Mouse (Mus musculus): ENCODE data around the gene Fam166b.

Fam166b gene

DNA sequence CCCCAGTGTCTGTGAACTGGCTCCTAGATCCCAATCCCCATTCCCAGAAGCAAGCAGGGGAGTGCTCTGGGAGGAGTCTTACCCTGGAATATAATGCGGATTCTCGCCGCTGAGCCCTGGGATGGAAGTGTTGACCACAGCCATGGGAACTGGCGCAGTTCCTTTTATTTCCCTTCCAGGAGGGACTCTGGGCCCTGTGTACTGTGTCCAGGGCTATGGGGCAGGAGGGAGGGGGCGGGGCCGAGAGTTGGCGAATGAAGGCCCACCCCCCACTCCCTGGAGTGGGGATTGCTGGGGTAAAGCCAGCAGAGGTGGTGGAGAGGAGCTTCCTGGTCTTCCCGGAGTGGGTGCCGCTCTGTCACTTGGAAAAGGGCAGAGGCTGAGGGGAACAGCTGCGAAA, at the start of gene Fam166b:
Fam166b (minus strand) TSS at position 189 of the 400 bp plus-strand sequence.
- DNase-seq (ENCODE audit: low spot score in 2 of 2): no peak

DNA sequence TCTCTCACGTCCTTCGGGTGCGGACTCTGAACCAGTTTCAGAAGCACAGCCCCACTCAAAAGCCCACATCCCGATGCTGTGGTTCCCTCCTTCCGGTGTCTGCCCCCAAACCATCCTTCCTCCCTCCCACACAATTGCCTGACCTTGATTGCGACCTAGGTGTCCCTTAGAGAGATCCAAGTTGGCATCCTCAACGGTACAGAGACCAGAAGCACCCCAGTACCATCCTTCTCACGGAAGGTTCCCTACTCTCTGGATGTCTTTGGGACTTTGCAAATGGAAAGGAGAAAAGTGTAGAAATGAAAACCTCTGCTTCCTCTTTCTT, 49.6 kb upstream of the Fam166b start:
- no peak for DNase-seq (ENCODE audit: low spot score in 2 of 2)

DNA sequence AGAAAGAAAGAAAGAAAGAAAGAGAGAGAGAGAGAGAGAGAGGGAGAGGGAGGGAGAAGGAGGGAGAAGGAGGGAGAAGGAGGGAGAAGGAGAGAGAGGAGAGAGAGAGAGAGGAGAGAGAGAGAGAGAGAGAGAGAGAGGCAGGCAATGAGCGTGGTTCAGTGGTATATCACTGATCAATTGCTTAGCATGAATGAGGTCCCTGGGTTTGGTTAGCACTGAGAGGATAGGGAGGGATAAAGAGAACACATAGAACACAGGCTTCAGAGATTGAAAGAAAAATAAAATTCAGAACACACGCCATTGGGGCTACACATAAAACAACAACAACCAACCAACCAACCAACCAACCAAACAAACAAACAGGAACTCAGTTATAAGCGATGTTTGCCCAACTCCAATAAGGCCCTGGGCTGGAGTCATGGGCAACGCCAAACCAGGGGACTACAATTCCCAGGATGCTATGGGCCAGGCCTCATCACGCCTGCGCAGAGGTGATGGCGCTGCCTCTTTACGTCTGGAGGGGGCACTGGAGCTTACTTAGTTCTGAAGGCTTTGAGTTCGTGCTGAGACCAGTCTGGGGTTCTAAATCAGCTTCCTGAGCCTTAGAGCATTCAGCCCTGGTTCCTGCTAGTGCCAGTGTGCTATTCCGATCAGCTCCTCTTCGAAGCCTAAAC, 49.1 kb upstream of the Fam166b start:
- peak; percentile 74 to 90 for DNase-seq (ENCODE audit: low spot score in 2 of 2)

DNA sequence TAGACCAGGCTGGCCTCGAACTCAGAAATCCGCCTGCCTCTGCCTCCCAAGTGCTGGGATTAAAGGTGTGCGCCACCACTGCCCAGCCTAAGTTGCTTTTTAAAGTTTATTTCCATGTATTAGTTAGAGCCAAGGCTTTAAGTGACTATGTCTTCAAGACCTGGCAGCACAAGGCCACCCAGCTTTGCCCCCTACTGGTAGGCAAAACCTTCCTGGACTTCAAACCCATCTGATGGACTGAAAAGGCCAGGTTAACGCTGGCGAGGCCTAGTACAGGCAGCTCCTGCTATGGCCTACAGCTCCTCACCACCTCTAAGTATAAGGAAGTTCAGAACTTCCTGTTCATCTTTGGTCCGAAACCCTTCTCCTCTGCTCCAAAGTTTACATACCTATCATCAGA, 47.7 kb upstream of the Fam166b start:
- DNase-seq (ENCODE audit: low spot score in 2 of 2): peak in 1 of 2 experiments; percentile 57

DNA sequence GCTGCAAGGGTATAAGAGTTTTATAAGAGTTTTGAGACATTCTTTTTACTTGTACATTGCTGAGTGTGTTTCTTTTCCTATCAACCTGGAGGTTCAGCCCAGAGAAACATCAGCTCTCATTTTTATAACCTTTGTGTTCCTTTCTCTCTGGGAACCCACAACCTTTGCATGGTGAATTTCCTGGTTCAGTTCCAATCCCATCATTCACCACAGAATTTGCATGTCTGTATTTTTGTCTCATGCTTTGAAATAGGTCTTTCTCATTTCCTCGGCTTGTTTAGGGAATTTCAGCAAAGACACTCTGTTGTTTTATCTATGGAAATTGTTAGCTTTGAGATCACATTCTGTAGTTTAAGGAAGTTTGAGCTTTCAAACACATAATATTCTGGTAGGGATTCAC, 44.7 kb upstream of the Fam166b start:
- DNase-seq (ENCODE audit: low spot score in 2 of 2): no peak

DNA sequence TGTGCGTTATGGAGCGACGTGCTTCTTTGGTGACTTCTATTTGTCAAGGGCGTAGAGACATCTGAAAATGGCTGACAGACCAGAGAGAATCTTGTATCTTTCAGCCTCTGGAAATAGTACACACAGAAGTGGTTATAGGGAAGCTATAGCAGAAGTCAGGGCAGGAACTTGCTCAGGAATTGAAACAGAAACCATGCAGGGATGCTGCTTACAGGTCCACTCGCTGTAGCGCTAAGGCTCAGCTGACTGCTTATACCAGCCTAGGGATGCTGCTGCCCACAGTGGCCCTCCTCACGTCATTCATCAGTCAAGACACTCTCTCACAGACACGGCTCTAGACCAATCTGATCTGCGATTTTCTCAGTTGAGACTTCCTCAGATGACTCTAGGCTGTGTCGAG, 41.4 kb upstream of the Fam166b start:
- DNase-seq (ENCODE audit: low spot score in 2 of 2): no peak

DNA sequence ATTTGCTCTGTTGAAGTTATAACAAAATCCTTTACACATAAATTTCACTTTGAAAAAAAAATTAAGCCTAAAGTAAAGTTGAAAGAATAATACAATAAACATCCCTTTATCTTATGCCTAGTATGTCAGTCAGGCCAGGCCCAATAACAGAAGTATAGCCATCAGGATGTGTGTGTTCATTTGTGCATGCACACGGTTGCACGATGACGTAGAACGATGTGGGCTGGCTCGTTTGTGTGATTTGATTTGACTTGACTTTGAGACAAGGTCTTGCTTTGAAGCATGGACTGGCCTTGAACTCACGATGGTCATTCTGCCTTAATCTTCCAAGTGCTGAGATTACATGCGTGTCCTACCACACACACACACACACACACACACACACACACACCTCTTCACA, 37.9 kb upstream of the Fam166b start:
- no peak for DNase-seq (ENCODE audit: low spot score in 2 of 2)

DNA sequence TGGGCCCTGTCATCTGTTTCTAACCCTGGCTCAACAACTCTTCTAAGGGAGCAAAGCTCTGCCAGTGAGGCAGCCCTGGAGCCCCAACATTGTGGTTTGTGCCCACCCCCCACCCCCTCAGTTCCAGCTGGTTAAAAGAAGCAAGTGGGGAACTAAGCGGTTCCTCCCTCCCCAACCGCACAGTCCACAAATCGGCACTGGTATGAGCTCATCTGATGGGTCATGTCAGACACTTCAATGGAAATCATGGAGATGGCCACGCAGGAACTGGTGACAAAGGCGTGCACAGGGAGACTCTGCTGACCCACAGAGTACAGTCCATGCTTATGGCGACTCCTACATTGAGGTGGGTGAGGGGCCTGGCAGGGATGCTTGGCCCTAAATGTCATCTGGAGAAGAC, 37.0 kb upstream of the Fam166b start:
- no peak for DNase-seq (ENCODE audit: low spot score in 2 of 2)

DNA sequence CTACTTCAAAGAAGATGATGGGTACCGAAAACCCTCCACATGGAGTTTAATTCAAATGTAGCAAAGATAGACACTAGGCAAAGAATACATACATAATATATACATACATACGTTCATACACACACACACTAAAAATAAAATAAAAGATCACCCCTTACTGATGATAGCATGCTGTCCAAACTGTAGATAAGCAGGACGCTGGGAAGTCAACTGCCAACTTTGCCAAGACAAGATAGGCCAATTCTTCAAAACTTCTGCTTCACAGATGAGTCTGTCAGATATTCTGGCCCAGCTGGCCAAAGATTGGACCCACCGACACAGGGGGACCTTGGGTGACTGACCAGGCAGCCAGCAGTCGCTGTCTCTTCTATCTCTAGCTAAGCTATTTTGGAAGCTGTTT, 34.2 kb upstream of the Fam166b start:
- no peak for DNase-seq (ENCODE audit: low spot score in 2 of 2)

DNA sequence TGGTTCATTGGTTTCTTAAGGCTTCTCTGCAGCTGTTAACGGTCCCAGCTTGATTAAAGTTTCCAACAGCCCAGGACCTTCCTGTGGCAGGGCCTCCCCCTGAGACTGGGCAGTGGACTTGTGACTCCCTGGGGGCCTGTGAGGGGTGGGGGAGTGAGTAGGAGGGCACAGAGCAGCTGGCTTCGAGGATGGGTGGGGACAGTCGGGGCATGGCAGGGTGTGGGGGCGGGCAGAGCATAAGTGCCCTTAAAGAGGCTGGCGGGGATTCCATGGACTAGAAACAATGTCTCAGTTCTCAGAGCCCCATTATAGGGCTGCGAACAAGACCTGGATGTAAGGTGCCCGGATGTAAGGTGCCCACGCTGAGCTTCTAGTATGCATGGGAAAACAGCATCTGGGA, 28.2 kb upstream of the Fam166b start:
- peak in 1 of 2 experiments; percentile 73 for DNase-seq (ENCODE audit: low spot score in 2 of 2)

DNA sequence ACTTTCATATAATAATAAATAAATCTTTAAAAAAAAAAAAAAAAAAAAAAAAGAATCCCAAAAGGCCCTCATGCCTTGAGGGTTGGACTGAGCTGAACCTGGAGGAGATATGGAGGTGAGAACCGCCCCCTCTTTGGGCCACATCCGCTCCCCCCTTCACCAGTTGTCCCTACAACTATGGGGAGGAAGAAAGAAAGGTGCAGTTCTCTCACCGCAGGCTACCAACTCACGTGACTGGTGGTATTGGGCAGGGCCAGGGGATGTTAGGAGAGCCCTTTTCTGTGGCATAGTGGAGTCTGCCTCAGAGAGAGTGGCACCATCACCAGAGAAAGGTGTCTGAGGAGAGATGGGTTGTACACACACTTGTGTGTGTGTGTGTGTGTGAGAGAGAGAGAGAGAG, 27.5 kb upstream of the Fam166b start:
- peak in 1 of 2 experiments; percentile 61 for DNase-seq (ENCODE audit: low spot score in 2 of 2)

DNA sequence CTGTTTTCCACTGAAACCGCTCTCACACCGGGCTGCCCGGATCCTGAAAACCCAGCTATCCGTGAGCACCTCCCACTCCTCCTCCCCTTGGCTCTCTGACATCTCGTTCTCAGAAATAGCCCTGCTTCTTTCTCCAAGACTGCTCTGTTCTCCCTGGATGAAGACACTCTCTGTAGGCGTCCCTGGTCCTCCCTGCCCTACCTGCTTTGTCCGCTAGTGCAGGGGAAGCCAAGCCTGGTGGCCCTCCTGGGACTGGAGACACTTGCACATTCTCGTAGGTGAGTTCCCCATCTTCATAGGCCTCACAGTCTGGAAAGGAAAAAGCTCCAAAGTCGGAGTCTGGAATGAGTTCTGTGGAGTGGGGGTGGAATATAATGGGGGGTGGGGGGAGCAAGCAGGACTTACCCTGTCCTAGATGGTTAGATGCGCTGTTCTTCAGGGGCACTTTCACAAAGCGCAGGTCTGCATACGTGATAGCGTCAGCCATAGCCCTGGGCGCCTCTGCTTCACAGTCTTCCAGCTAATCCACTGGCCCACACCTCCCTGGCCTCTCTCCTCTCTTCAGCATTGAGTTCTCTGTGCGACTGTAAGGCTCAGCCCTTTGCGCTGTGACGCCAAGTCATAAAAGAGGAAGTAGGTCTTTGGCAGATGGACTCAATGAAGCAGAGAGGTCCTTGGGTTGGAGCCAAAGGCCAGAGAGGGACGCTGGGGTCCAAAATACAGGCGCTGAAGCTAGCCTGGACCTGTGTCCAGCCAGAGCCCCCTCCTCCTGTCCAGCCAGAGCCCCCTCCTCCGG, 25.3 kb upstream of the Fam166b start, which contains the start of gene Cd72:
Cd72 (minus strand) TSS at position 588 of the 796 bp plus-strand sequence.
- peak in 1 of 2 experiments; percentile 53 for DNase-seq (ENCODE audit: low spot score in 2 of 2)

DNA sequence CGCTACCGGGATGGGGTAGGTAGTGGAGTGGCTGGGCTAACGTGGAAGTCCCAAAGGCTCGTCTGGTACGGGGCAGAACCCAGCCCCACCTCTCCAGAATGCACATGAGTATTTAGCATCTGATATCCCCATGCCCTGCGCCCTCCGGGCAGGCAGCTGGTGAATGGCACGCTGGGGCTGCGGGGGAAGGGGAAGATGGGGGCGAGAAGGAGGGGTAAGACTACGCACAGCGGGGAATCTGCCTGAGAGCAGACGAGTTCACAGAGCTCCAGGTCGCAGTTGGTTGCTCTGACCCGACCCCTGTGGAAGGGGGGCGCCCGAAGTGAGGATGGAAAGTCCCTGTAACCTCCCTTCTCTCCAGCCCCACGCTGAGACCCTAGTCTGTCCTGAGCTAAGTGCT, 24.5 kb upstream of the Fam166b start:
- peak in 1 of 2 experiments; percentile 24 for DNase-seq (ENCODE audit: low spot score in 2 of 2)

DNA sequence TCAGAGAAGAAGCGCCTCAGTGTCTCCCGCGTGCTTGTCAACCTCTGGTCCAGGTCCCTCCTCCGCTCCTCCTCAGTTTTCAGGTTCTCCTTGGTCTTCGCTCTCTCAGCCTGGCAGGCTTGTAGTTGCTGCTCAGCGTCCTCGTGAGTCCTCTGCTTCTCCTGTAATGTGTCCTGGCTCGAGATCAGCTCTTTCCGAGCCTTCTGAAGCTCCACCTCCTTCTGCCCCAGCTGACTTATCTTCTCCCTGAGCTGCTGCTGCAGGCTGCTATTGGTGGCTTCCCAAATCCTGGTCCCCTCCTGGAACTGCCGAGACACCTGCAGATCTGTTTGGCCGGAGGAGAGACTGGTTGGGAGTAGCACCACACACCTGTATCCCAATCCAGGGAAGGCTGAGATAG, 23.4 kb upstream of the Fam166b start:
- DNase-seq (ENCODE audit: low spot score in 2 of 2): no peak

DNA sequence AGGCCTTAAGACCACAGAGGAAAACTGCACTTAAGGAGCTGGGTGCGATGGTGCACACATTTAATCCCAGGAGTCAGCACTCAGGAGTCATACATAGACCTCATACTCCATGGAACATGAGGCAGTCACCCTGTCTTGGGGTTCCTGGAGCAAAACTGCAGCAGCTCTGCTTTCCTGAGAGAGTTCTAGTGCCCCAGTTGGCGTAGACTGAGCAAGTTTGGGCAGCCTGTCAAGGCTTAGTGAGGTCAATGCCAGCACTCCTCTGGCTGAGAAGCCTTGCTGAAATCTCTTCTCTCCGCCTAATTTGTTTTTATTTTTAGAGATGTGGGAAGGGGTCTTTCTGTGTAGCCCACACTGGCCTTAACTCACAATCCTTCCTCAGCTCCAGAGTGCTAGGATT, 19.6 kb upstream of the Fam166b start:
- no peak for DNase-seq (ENCODE audit: low spot score in 2 of 2)

DNA sequence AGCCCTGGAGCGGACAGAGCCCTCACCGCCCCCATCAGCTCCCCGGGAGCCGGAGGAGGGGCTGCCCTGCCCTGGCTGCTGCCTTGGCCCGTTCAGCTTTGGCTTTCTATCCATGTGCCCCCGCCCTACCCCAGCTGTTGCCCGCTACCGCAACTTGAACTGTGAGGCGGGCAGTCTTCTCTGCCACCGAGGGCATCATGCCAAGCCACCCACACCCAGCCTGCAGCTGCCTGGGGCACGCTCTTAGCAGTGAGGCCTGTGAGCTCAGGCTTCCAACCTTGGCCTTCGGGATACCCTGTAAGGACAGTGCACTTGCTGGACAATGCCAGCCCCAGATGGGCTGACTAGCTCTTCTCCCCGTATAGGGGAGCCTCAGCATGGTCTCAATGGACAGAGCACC, 18.3 kb upstream of the Fam166b start:
- peak in 1 of 2 experiments; percentile 26 for DNase-seq (ENCODE audit: low spot score in 2 of 2)

DNA sequence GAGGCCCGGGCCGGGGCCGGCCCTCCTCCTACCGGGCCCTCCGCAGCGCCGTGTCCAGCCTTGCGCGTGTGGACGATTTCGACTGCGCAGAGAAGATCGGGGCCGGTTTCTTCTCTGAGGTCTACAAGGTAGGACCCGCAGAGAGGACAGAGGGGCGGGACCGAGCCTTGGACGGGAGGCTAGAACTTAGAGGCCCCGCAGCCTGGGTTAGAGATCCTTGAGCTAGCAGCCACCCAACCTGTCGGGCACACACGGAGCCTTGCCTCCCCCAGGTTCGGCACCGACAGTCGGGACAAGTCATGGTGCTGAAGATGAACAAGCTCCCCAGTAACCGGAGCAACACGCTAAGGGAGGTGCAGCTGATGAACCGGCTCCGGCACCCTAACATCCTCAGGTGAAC, 14.6 kb upstream of the Fam166b start:
- DNase-seq (ENCODE audit: low spot score in 2 of 2): peak; percentile 36 to 48

DNA sequence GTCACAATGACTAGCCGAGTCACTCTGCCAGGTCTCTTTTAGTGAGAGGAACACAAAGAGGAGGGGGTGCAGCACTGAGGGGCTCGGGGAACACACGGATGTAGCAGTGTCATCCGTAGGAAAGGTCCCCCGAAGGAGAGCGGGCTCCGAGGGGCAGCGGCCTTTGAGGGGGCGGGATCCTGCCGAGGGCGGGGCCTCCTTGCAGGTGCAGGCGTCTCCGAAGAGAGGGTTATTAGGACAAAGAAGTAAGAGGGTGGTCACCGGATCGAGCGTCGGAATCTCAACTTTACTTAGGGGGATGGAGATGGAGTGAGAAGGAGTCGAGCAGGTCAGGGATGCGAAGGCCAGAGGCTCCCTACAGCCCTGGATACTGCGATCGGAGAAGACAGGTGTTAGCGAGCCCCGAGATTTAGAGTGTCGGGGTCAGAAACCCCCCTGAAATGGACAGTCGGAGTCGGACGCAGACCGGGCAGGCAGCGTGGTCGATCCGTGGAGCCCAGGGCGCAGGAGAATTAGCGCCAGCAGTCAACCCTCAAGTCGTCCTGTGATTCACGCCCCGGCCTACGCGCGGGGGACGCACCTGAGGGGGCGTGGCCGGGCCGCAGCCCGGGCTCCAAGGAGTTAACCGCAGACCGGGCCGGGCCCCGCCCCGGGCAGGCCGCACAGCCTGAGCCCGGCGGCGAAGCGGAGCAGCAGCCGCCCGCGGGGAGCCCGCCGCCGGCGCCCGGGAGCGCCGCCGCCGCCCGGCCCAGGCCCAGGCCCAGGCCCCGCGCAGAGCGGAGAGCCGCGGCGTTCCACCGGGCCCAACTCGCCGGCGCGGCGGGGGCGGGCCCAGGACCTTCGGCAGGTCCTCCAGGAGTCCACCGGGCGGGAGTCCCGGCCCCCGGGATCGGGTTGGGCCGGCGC, 13.8 kb upstream of the Fam166b start:
- DNase-seq (ENCODE audit: low spot score in 2 of 2): peak; percentile 46 to 77

DNA sequence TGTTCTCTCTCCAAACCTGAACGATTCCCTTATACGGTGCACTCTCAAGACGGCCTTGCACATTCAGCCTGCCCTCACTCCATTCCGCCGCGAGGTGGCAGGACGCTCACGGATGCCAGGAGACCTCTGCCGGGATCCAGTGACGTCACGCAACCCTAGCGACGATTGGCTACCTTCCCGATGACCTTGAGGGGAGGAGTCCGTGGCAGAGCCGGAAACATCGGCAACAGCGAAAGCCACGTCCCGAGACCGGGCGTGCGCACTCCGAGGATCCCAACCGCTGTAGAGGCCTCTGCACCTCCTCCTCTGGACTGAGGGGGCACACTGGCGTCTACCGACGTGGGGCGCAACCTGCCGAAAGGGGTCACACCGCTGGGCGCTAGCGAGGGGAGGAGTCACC, 13.1 kb upstream of the Fam166b start:
- peak; percentile 91 to 98 for DNase-seq (ENCODE audit: low spot score in 2 of 2)

DNA sequence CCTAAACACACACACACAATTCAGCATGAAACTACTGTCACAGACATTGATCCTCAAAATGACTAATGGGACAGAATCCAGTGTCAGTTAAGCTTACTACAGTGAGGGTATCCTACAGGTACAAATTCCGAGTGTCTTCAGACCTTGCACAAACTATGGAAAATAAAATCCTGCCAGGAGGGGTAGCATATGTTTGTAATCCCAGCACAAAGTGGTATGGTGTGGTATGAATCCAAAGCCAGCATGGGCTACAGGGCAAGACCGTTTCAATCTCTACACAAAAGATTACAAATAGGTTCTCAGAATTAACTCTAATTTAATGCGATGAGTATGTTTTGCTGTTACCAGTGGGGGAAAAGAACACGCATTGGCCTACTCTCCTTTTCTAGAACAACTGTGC, 12.7 kb upstream of the Fam166b start, which contains the start of gene Tesk1:
Tesk1 (plus strand) TSS at position 301 of the 400 bp plus-strand sequence.
- DNase-seq (ENCODE audit: low spot score in 2 of 2): no peak

DNA sequence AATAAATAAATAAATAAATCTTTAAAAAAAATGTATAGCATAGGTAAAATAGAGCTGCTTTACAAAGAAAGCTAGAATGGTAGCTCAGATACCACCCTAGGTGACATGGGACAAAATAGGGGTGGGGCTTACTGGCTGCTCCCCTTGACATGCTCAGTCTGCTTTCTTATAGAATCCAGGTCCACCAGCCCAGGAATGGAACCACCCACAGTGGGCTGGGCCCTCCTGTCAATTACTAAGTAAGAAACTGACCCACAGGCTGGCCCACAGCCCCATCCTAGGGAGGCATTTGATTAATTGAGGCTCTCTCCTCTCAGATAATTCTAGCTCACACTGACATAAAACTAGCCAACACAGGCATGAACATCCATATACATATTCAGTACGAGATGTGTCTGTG, 3.9 kb upstream of the Fam166b start:
- DNase-seq (ENCODE audit: low spot score in 2 of 2): no peak

DNA sequence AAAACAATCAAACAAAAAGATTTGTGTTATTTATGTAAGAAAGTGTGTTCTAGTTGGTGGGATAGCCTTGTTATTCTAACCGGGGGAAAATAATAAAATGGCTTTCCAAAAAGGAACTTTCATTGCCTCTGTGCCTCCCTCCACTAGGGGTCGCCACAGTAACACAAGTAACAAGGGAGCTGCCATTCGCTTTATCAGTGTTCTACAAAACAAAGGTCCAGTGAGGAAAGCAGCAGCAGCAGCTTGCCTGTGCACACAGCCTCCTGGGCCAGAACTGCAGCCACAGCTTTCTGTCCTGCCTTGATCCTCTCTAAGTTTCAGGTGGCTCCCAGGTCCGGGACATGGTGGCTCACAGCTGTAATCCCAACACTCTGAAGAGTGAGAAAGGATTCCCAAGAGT, 2.8 kb upstream of the Fam166b start:
- peak; percentile 64 to 88 for DNase-seq (ENCODE audit: low spot score in 2 of 2)
